Mouse (Mus musculus): ENCODE results near the gene Bmp8a.

DNA sequence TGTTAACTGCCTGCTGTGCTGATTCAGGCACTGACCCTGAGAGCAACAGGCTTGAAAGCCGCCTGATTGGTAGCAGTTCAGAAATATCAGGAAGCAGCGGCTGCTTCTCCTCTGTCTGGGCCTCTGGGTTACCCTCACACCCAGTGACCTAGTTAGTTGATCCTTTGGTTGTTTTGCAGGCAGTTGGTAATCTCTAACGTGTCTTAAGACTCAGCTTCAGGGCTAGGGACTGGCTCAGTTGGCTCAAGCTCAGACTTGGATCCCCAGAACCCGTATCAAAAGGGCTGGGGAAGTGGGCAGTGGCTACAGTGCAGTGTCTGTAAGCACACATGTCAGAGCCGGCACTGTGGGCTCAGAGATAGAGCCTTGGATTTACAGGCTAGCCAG lies 46.9 kb downstream of the Bmp8a start:
- TF ChIP-seq CTCF (IDR thresholded peaks at IDR 0.05; ENCODE audit: low read depth, low read length) (no peak), POLR2A (IDR thresholded peaks at IDR 0.05; ENCODE audit: borderline replicate concordance, low read depth, low read length) (no peak)
